Mouse (Mus musculus): Measurements from ENCODE around the gene St8sia1. TPM values are rescaled to one million over a fixed set of nuclear protein-coding genes. Genes with fewer than 3 reads are reported as not detected.

St8sia1 gene
- polyA plus RNA-seq, 1 experiment from 2014 or later = 3.4 TPM

- no peak for DNase-seq (ENCODE audit: low spot score)
- Histone ChIP-seq H3K9me3 (no peaks in the 10 kb centered on the region), H3K27me3 (ENCODE audit: insufficient read depth, poor library complexity, severe bottlenecking) (no peaks in the 10 kb centered on the region), H3K4me3 (no peak overlapping the region), H3K27ac (no peak overlapping the region), H3K4me1 (peaks cover 12% of the 10 kb centered on the region), H3K36me3 (no peaks in the 10 kb centered on the region)
- 77% methylated on average over 5 of the region's 5 CpGs for WGBS
Measured at GRCm38 (mm10) chr6:142948955-142949357, 15.3 kb downstream of the St8sia1 start.

GRCm38 (mm10) chr6:142947029-142947428 is 17.2 kb downstream of the St8sia1 start:
- H3K36me3 ChIP-seq = no peaks in the 10 kb centered on the region
- no peaks in the 10 kb centered on the region for H3K9me3 ChIP-seq
- WGBS = 81% methylated on average over 6 of the region's 6 CpGs
- H3K4me3 ChIP-seq = no peak overlapping the region
- H3K27ac ChIP-seq = no peak overlapping the region
- H3K27me3 ChIP-seq (ENCODE audit: insufficient read depth, poor library complexity, severe bottlenecking) = no peaks in the 10 kb centered on the region
- no peak for DNase-seq (ENCODE audit: low spot score)
- H3K4me1 ChIP-seq = peaks cover 12% of the 10 kb centered on the region

GRCm38 (mm10) chr6:142946069-142946871 is 18.0 kb downstream of the St8sia1 start:
- no peaks in the 10 kb centered on the region for H3K9me3 ChIP-seq
- 64% methylated on average over 8 of the region's 8 CpGs for WGBS
- no peak overlapping the region for H3K4me3 ChIP-seq
- H3K27me3 ChIP-seq (ENCODE audit: insufficient read depth, poor library complexity, severe bottlenecking) = no peaks in the 10 kb centered on the region
- DNase-seq (ENCODE audit: low spot score) = no peak
- H3K36me3 ChIP-seq = no peaks in the 10 kb centered on the region
- peaks cover 12% of the 10 kb centered on the region for H3K4me1 ChIP-seq
- H3K27ac ChIP-seq = no peak overlapping the region

- Histone ChIP-seq H3K4me3 (no peak overlapping the region), H3K4me1 (peaks cover 11% of the 10 kb centered on the region), H3K36me3 (no peaks in the 10 kb centered on the region), H3K27me3 (ENCODE audit: insufficient read depth, poor library complexity, severe bottlenecking) (no peaks in the 10 kb centered on the region), H3K9me3 (no peaks in the 10 kb centered on the region), H3K27ac (no peak overlapping the region)
- 68% methylated on average over 2 of the region's 2 CpGs for WGBS
- DNase-seq (ENCODE audit: low spot score) = no peak
Measured at GRCm38 (mm10) chr6:142945461-142945860, 18.8 kb downstream of the St8sia1 start.

- Histone ChIP-seq H3K27me3 (ENCODE audit: insufficient read depth, poor library complexity, severe bottlenecking) (no peaks in the 10 kb centered on the region), H3K4me1 (peaks cover 9% of the 10 kb centered on the region), H3K9me3 (no peaks in the 10 kb centered on the region), H3K36me3 (no peaks in the 10 kb centered on the region), H3K4me3 (no peak overlapping the region), H3K27ac (no peak overlapping the region)
- DNase-seq (ENCODE audit: low spot score) = no peak
- 89% methylated on average over 3 of the region's 3 CpGs for WGBS
Measured at GRCm38 (mm10) chr6:142944470-142944869, 19.8 kb downstream of the St8sia1 start.

- H3K27ac ChIP-seq = no peak overlapping the region
- H3K9me3 ChIP-seq = no peaks in the 10 kb centered on the region
- DNase-seq (ENCODE audit: low spot score) = no peak
- no peaks in the 10 kb centered on the region for H3K27me3 ChIP-seq (ENCODE audit: insufficient read depth, poor library complexity, severe bottlenecking)
- H3K4me3 ChIP-seq = no peak overlapping the region
- peaks cover 9% of the 10 kb centered on the region for H3K4me1 ChIP-seq
- H3K36me3 ChIP-seq = no peaks in the 10 kb centered on the region
- WGBS = 81% methylated on average over 8 of the region's 8 CpGs
Measured at GRCm38 (mm10) chr6:142943419-142943818, 20.8 kb downstream of the St8sia1 start.

- Histone ChIP-seq H3K4me1 (peaks cover 9% of the 10 kb centered on the region), H3K4me3 (no peak overlapping the region), H3K27me3 (ENCODE audit: insufficient read depth, poor library complexity, severe bottlenecking) (no peaks in the 10 kb centered on the region), H3K9me3 (no peaks in the 10 kb centered on the region), H3K27ac (no peak overlapping the region), H3K36me3 (no peaks in the 10 kb centered on the region)
- DNase-seq (ENCODE audit: low spot score) = no peak
- 87% methylated on average over 11 of the region's 11 CpGs for WGBS
Measured at GRCm38 (mm10) chr6:142941596-142942381, 22.5 kb downstream of the St8sia1 start.

GRCm38 (mm10) chr6:142941078-142941477 is 23.2 kb downstream of the St8sia1 start:
- 82% methylated on average over 8 of the region's 8 CpGs for WGBS
- Histone ChIP-seq H3K4me3 (no peak overlapping the region), H3K27ac (no peak overlapping the region)

GRCm38 (mm10) chr6:142938549-142939345 is 25.5 kb downstream of the St8sia1 start:
- no peaks in the 10 kb centered on the region for H3K9me3 ChIP-seq
- no peaks in the 10 kb centered on the region for H3K36me3 ChIP-seq
- H3K27me3 ChIP-seq (ENCODE audit: insufficient read depth, poor library complexity, severe bottlenecking) = no peaks in the 10 kb centered on the region
- H3K27ac ChIP-seq = peak overlapping the region; percentile 52
- 67% methylated on average over 9 of the region's 9 CpGs for WGBS
- no peak for DNase-seq (ENCODE audit: low spot score)
- H3K4me1 ChIP-seq = no peaks in the 10 kb centered on the region
- H3K4me3 ChIP-seq = no peak overlapping the region

More at GRCm38 (mm10) chr6:142941078-142941477, 23.2 kb downstream of the St8sia1 start:
- H3K27me3 ChIP-seq (ENCODE audit: insufficient read depth, poor library complexity, severe bottlenecking) = no peaks in the 10 kb centered on the region
- H3K9me3 ChIP-seq = no peaks in the 10 kb centered on the region
- no peaks in the 10 kb centered on the region for H3K36me3 ChIP-seq
- peaks cover 7% of the 10 kb centered on the region for H3K4me1 ChIP-seq
- no peak for DNase-seq (ENCODE audit: low spot score)

- Histone ChIP-seq H3K4me1 (no peaks in the 10 kb centered on the region), H3K27me3 (ENCODE audit: insufficient read depth, poor library complexity, severe bottlenecking) (no peaks in the 10 kb centered on the region), H3K36me3 (no peaks in the 10 kb centered on the region), H3K4me3 (no peak overlapping the region), H3K9me3 (no peaks in the 10 kb centered on the region), H3K27ac (no peak overlapping the region)
- DNase-seq (ENCODE audit: low spot score) = no peak
Measured at GRCm38 (mm10) chr6:142938074-142938473, 26.2 kb downstream of the St8sia1 start.

- Histone ChIP-seq H3K36me3 (no peaks in the 10 kb centered on the region), H3K9me3 (no peaks in the 10 kb centered on the region), H3K4me1 (0 out of 2 replicates have a peak, but pooled peaks cover 7% of the 10 kb centered on the region), H3K27me3 (ENCODE audit: insufficient read depth, poor library complexity, severe bottlenecking) (no peaks in the 10 kb centered on the region), H3K27ac (peak overlapping the region; percentile 53; the same call in 1 of the 2 replicates), H3K4me3 (no peak overlapping the region)
- DNase-seq (ENCODE audit: low spot score) = no peak
- 72% methylated on average over 6 of the region's 6 CpGs for WGBS
Measured at GRCm38 (mm10) chr6:142932582-142932981, 31.7 kb downstream of the St8sia1 start.

GRCm38 (mm10) chr6:142932144-142932543 is 32.1 kb downstream of the St8sia1 start:
- DNase-seq (ENCODE audit: low spot score) = no peak
- Histone ChIP-seq H3K27me3 (ENCODE audit: insufficient read depth, poor library complexity, severe bottlenecking) (no peaks in the 10 kb centered on the region), H3K4me3 (no peak overlapping the region), H3K9me3 (no peaks in the 10 kb centered on the region), H3K36me3 (no peaks in the 10 kb centered on the region), H3K4me1 (0 out of 2 replicates have a peak, but pooled peaks cover 7% of the 10 kb centered on the region), H3K27ac (peak overlapping the region; percentile 53)
- 52% methylated on average over 9 of the region's 9 CpGs for WGBS

Measured in heart, embryonic 10.5 days (tissue).